In the genomic region with DNA sequence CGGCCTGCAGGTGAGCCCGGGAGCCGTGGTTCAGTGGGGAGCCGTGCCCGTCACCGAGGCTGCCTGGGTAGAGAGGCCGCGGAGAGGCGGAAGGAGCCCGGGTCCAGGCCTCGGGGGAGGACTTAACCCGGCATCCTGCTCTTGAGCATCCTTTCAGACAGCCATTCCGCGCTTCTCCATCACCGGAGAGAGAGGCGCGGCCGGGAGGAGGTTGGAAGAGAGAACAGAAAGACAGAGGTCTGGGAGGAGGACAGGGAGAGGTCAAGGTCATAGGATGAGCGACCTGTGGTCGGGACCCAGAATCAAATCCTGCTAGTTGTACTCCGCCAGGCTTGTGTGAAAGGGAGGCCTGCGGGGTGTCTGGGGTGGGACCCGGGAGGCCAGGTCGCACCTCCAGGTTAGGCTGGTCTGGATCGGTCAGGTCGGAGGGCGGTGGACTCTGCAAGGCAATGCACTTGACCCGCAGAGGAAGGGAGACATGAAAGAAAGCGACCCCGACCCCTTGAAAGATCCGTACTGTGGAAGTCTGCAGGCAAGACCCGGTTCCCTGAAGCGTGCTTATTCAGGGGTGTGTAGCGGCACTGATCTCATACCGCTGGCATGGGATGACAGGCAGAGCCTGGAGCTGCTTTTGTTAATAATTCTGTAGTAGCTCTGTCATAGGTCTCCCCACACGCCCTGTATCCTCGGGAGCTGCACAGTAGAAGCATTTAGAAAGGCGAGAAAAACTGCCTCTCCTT, we compare ENCODE assay signal across 9 mouse cellular contexts. TPM values are rescaled to one million over a fixed set of nuclear protein-coding genes. Genes with fewer than 3 reads are reported as not detected.
DNase-seq lines count a peak whose midpoint lies in the region; ATAC-seq and TF ChIP-seq lines count a peak whose summit lies in the region.
"Had no signal": no experiment of that assay in that cellular context is flagged by ENCODE, and none has a peak within 500 bp of the region (broad histone marks: within the 10 kb centered on the region; RNA-seq: fewer than 3 reads in every experiment).

No protein-coding gene starts in this region.

- no peaks in the 10 kb centered on the region for H3K9me3 ChIP-seq in heart, embryonic 13.5 days
- H3K9me3 ChIP-seq in forebrain, embryonic 13.5 days (replicated peaks) = no peaks in the 10 kb centered on the region
- no peaks in the 10 kb centered on the region for H3K9me3 ChIP-seq in stomach, embryonic 16.5 days (replicated peaks; ENCODE audit: control insufficient read depth, low read length)

- WGBS in heart, embryonic 13.5 days = under 1% methylated on average over 38 of the region's 38 CpGs
- 1% methylated on average over 38 of the region's 38 CpGs for WGBS in forebrain, embryonic 13.5 days
- under 1% methylated on average over 38 of the region's 38 CpGs for WGBS in liver, adult 2 months
- under 1% methylated on average over 38 of the region's 38 CpGs for WGBS in stomach, embryonic 16.5 days

- DNase-seq in heart, postnatal 36 days = no peak
- peak; percentile 53 for DNase-seq in ES-CJ7 (ENCODE audit: low read depth, low spot score)
- DNase-seq in liver, adult 2 months (ENCODE audit: extremely low read depth, low read depth, low spot score) = peak; percentile 32
- no peak for DNase-seq in adrenal gland, postnatal 10 days
- DNase-seq in cerebellum, adult 9-10 months = no peak

- no peak for ATAC-seq in heart, embryonic 13.5 days (ENCODE audit: extremely low read depth, insufficient number of reproducible peaks, low FRiP score, low TSS enrichment)
- ATAC-seq in forebrain, embryonic 13.5 days = peak; percentile 2; the same call in 1 of the 2 replicates
- no peak for ATAC-seq in stomach, embryonic 16.5 days (ENCODE audit: insufficient read depth, low FRiP score)

- peaks cover 4% of the 10 kb centered on the region; the same call in 1 of the 2 replicates for H3K27me3 ChIP-seq in heart, embryonic 13.5 days (replicated peaks)
- peaks cover 3% of the 10 kb centered on the region; the same call in 1 of the 2 replicates for H3K27me3 ChIP-seq in forebrain, embryonic 13.5 days
- H3K27me3 ChIP-seq in liver, adult 2 months (ENCODE audit: control insufficient read depth, insufficient read depth, low read length) = no peaks in the 10 kb centered on the region
- no peaks in the 10 kb centered on the region; the same call in 1 of the 2 replicates for H3K27me3 ChIP-seq in stomach, embryonic 16.5 days (ENCODE audit: control insufficient read depth, insufficient read depth, low read length)
- H3K27me3 ChIP-seq: Patski had no signal

- peak overlapping the region; percentile 97 for H3K4me2 ChIP-seq in heart, embryonic 13.5 days
- H3K4me2 ChIP-seq in forebrain, embryonic 13.5 days = peak overlapping the region; percentile 99
- H3K4me2 ChIP-seq in stomach, embryonic 16.5 days (ENCODE audit: low read depth, low read length) = peak overlapping the region; percentile 93

- no peak for TF ChIP-seq POLR2A in liver, adult 2 months (IDR thresholded peaks at IDR 0.05; ENCODE audit: extremely low read depth, insufficient read depth, low read length)

- peaks cover 15% of the 10 kb centered on the region for H3K36me3 ChIP-seq in heart, embryonic 13.5 days
- peaks cover 10% of the 10 kb centered on the region; the same call in 1 of the 2 replicates for H3K36me3 ChIP-seq in forebrain, embryonic 13.5 days (ENCODE audit: poor library complexity, severe bottlenecking)
- H3K36me3 ChIP-seq in liver, adult 2 months (ENCODE audit: control insufficient read depth, insufficient read depth, low read length) = peaks cover 4% of the 10 kb centered on the region; the same call in 1 of the 2 replicates
- peaks cover 5% of the 10 kb centered on the region; the same call in 1 of the 2 replicates for H3K36me3 ChIP-seq in stomach, embryonic 16.5 days (ENCODE audit: control insufficient read depth, insufficient read depth, low read length)

- H3K79me2 ChIP-seq in liver, adult 2 months (ENCODE audit: control insufficient read depth, insufficient read depth, low read length) = peaks cover 26% of the 10 kb centered on the region; the same call in 1 of the 2 replicates

- peak overlapping the region; percentile 96 for H3K4me3 ChIP-seq in heart, embryonic 13.5 days
- H3K4me3 ChIP-seq in forebrain, embryonic 13.5 days = peak overlapping the region; percentile 87
- H3K4me3 ChIP-seq in liver, adult 2 months (ENCODE audit: insufficient read depth, low read depth, low read length) = peak overlapping the region; percentile 98
- H3K4me3 ChIP-seq in stomach, embryonic 16.5 days (replicated peaks; ENCODE audit: low read length) = peak overlapping the region; percentile 82

- peak overlapping the region; percentile 89 for H3K27ac ChIP-seq in heart, embryonic 13.5 days (replicated peaks)
- H3K27ac ChIP-seq in forebrain, embryonic 13.5 days = peak overlapping the region; percentile 76
- H3K27ac ChIP-seq in liver, adult 2 months (replicated peaks; ENCODE audit: insufficient read depth, low read depth, low read length) = peak overlapping the region; percentile 96
- peak overlapping the region; percentile 85 for H3K27ac ChIP-seq in stomach, embryonic 16.5 days (ENCODE audit: low read length)

- H3K4me1 ChIP-seq in heart, embryonic 13.5 days = peaks cover 55% of the 10 kb centered on the region
- peaks cover 45% of the 10 kb centered on the region for H3K4me1 ChIP-seq in forebrain, embryonic 13.5 days
- H3K4me1 ChIP-seq in liver, adult 2 months (ENCODE audit: control insufficient read depth, insufficient read depth, low read length) = peaks cover 17% of the 10 kb centered on the region
- peaks cover 31% of the 10 kb centered on the region for H3K4me1 ChIP-seq in stomach, embryonic 16.5 days (ENCODE audit: control insufficient read depth, insufficient read depth, low read length)

- peak overlapping the region; percentile 98 for H3K9ac ChIP-seq in heart, embryonic 13.5 days
- H3K9ac ChIP-seq in forebrain, embryonic 13.5 days = peak overlapping the region; percentile 90
- peak overlapping the region; percentile 94 for H3K9ac ChIP-seq in liver, adult 2 months (ENCODE audit: low read depth, low read length)
- peak overlapping the region; percentile 95 for H3K9ac ChIP-seq in stomach, embryonic 16.5 days (ENCODE audit: low read length)

- no peak for TF ChIP-seq CTCF in liver, adult 2 months (IDR thresholded peaks at IDR 0.05; ENCODE audit: low read depth, low read length)

- intact Hi-C loops in heart, postnatal 36 days (cut with DNase I) = loop anchor here (10.0 kb wide), 1 partner anchor 173 kb away; the partner anchor contains the start of gene Szrd1

RNA-seq across cellular contexts. Expression of gene Sdhb, which starts 0.6 kb away (rescaled TPM):
- polyA plus RNA-seq in heart, embryonic 13.5 days (2015; fragmentation: Nextera tagmentation; extraction: Ambion mirVana) = 807 and 886 TPM in 2 replicates
- 1,000 to 10,000 TPM; 1,261 to 1,268 TPM for total RNA-seq in heart, postnatal 36 days (2021)
- 478 and 480 TPM in 2 replicates for polyA plus RNA-seq in forebrain, embryonic 13.5 days (2015; fragmentation: Nextera tagmentation; extraction: Ambion mirVana)
- 479 and 532 TPM in 2 replicates for total RNA-seq in liver, adult 2 months (2014; rRNA removed)
- polyA plus RNA-seq in liver, adult 2 months (2012; rRNA removed) = 324 and 347 TPM in 2 replicates
- 399 and 401 TPM in 2 replicates for polyA plus RNA-seq in stomach, embryonic 16.5 days (2015; fragmentation: Nextera tagmentation; extraction: Ambion mirVana)
- 100 to 1,000 TPM; 722 to 784 TPM for total RNA-seq in adrenal gland, postnatal 10 days (2021)

RNA-seq across cellular contexts. Expression of gene Atp13a2, which starts 25.0 kb away (rescaled TPM):
- polyA plus RNA-seq in heart, embryonic 13.5 days (2015; fragmentation: Nextera tagmentation; extraction: Ambion mirVana) = 28.7 and 29.4 TPM in 2 replicates
- total RNA-seq in heart, postnatal 36 days (2021) = 10 to 100 TPM; 16.5 to 17.3 TPM
- 76.9 and 85.9 TPM in 2 replicates for polyA plus RNA-seq in forebrain, embryonic 13.5 days (2015; fragmentation: Nextera tagmentation; extraction: Ambion mirVana)
- total RNA-seq in liver, adult 2 months (2014; rRNA removed) = 12.9 and 13.3 TPM in 2 replicates
- 32.5 and 34.0 TPM in 2 replicates for polyA plus RNA-seq in liver, adult 2 months (2012; rRNA removed)
- polyA plus RNA-seq in stomach, embryonic 16.5 days (2015; fragmentation: Nextera tagmentation; extraction: Ambion mirVana) = 37.9 and 41.7 TPM in 2 replicates
- total RNA-seq in adrenal gland, postnatal 10 days (2021) = 10 to 100 TPM; 31.9 to 39.9 TPM

RNA-seq across cellular contexts. Expression of gene Mfap2, which starts 48.6 kb away (rescaled TPM):
- 273 and 299 TPM in 2 replicates for polyA plus RNA-seq in heart, embryonic 13.5 days (2015; fragmentation: Nextera tagmentation; extraction: Ambion mirVana)
- total RNA-seq in heart, postnatal 36 days (2021) = 1 to 10 TPM; 4.0 to 4.3 TPM
- 253 and 270 TPM in 2 replicates for polyA plus RNA-seq in forebrain, embryonic 13.5 days (2015; fragmentation: Nextera tagmentation; extraction: Ambion mirVana)
- total RNA-seq in liver, adult 2 months (2014; rRNA removed) = 0.18 TPM in 1 of 2 replicates, not detected in the other
- polyA plus RNA-seq in liver, adult 2 months (2012; rRNA removed) = 0.30 and 0.45 TPM in 2 replicates
- 423 and 500 TPM in 2 replicates for polyA plus RNA-seq in stomach, embryonic 16.5 days (2015; fragmentation: Nextera tagmentation; extraction: Ambion mirVana)
- 10 to 100 TPM; 46.9 to 50.7 TPM for total RNA-seq in adrenal gland, postnatal 10 days (2021)

RNA-seq across cellular contexts. Expression of gene Padi2, which starts 55.5 kb away (rescaled TPM):
- polyA plus RNA-seq in heart, embryonic 13.5 days (2015; fragmentation: Nextera tagmentation; extraction: Ambion mirVana) = 2.1 and 2.9 TPM in 2 replicates
- total RNA-seq in heart, postnatal 36 days (2021) = 1 to 10 TPM in 1 of 2 experiments, under 1 TPM in 1; 0.56 to 1.0 TPM
- 0.06 and 0.12 TPM in 2 replicates for polyA plus RNA-seq in forebrain, embryonic 13.5 days (2015; fragmentation: Nextera tagmentation; extraction: Ambion mirVana)
- total RNA-seq in liver, adult 2 months (2014; rRNA removed) = 0.09 and 0.13 TPM in 2 replicates
- 0.21 and 0.25 TPM in 2 replicates for polyA plus RNA-seq in liver, adult 2 months (2012; rRNA removed)
- 3.2 and 4.0 TPM in 2 replicates for polyA plus RNA-seq in stomach, embryonic 16.5 days (2015; fragmentation: Nextera tagmentation; extraction: Ambion mirVana)
- 1 to 10 TPM; 2.4 to 5.5 TPM for total RNA-seq in adrenal gland, postnatal 10 days (2021)

Comparison
In these comparisons a context has a peak if more than half of its experiments do, and no peak if none do; other contexts are left out.
1. DNase-seq: peak in ES-CJ7 (single experiment) and liver, adult 2 months (single experiment); none in heart, postnatal 36 days (0 of 2), adrenal gland, postnatal 10 days (single experiment) and cerebellum, adult 9-10 months (single experiment).
2. RNA of gene Mfap2, which starts 48.6 kb away (polyA plus RNA-seq): 423 to 500 TPM in stomach, embryonic 16.5 days, 273 to 299 TPM in heart, embryonic 13.5 days and 253 to 270 TPM in forebrain, embryonic 13.5 days; 0.30 to 0.45 TPM in liver, adult 2 months; every median in the first group is over 100 times any median in the second.
3. Peak in every context shown above with its lines, with median percentiles within 50 percentile points of each other: H3K27ac ChIP-seq, H3K4me2 ChIP-seq, H3K4me3 ChIP-seq and H3K9ac ChIP-seq.